Mouse (Mus musculus) frontal cortex, postnatal 36 days (tissue): ENCODE results near the gene Gmfg.

Experiments used
- DNase-seq, 2 experiments: peaks; one replicate each; pipeline ENCODE4 v3.0.0; 2022; ENCODE audit warnings: low spot score in 2 of 2

Gmfg gene

DNA sequence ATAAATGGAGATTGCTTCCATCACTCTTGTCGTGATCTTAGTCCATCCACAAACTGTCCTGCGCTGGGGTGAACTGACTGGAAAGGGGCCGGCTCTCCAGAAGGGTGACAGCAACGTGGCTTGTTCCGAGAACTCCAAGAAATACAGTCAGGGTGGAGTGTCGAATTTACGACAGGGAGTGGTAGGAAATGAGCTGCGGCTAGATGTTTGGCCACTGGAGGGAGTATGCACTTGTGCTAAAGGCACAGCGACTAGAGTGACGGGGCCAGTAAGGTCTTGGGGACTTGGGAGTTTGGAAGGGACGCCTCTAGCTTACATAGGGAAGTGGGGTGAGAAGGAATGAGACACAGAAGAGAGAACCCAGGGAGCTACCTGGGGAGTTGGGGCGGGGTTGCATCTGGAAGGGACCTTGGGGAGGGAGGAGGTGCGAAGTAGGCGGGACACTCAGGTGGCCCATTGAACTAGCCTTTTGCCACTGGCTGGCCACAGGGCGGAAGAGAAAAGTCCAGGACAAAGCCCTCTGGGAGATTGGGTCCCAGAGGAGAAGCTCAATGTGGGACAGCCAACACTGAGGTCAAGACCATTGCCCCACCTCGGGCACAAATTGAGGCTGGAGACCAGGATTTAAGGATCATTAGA lies at the start of gene Gmfg:
TSS of gene Gmfg (plus strand) at position 516 of the 639 bp plus-strand sequence.
- peak; percentile 79 for DNase-seq

DNA sequence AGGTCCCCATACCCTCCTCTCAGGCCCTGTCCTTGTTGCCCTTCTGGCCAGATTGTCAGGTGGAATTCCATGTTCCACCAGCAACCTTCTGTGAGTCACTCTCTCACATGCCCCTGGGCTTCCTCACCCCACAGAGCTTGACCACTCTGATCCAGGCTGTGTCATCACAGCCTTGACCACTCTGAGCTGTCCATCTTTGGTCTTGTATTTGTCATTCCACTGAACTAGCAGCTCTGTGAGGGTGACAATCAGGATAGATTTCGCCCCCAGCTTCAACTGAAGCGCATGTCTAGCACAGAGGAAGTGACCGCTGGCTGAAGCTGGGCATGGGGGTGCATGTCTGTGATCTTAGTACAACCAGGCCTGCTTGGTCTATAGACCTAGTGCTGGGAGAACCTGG lies 46.9 kb upstream of the Gmfg start:
- DNase-seq, result no peak

DNA sequence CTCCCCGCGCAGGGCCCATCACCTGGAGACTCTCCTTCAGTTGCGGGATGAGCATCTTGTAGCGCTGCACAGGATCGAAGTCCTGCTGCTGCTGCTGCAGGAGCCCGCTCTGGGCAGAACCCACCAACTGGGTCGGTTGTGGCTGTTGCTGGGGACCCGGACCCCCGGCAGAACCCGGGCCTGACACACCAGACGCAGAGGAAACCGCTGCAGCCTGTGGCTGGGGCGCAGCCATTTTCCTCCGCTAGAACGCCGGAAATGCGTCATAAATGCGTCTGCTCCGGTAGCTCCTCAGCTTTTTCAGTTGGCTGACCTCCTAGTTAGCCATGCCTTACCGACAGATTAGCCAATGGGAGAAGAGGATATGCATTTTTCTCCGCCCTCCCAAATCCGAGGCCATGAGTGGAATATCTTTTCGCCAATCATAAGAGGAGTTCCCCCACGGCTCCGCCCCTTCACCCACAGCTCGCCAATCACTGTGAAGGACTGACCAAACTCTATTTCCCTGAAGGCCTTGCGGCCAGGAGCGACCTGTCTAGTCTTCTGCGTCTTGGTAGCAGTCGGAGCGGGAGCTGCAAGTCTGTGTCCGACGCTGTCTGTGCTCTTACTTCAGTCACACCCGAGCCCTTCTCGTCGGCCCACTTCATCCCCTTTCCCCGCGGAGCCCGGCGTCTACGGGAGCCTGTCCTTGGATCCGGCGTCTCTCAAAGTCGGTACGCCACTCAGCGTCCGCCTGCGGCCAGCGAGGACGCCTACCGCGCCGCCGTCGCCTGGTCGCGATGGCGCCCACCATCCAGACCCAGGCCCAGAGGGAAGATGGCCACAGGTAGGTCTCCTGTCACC lies 44.6 kb upstream of the Gmfg start, which contains the start of the genes Med29 and Paf1:
TSS of gene Med29 (minus strand) at position 280 of the 843 bp plus-strand sequence.
TSS of gene Paf1 (plus strand) at position 523 of the 843 bp plus-strand sequence.
- DNase-seq, result peak; percentile 96 to 98

DNA sequence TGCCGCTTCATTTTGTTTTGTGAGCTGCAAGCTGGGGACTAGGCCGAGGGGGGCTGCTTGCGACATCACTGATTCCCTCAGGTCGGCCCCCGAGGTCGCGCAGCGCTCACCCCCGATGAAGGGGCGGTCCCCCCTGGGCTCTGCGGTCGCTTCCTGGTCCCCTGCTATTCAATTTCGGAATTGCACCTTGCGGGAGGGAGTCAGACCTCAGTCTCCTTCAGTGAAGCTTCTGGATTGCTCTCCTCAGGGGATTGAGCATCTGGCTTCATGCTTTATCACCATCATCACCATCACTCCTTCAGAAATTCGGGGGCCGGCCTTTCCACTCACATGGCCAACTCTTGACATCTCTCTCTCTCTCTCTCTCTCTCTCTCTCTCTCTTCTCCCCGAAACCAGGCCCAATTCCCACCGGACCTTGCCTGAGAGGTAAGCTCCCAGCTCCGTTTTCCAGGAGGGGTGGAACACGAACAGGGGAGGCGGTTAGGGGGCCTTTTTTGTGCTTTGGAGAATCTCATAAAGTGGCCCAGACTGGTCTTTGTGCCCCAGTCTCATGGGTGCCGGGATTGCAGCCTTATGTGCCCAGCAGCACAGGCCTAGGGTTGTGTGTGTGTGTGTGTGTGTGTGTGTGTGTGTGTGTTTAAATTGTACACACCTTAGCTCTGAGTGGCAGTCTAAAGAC lies 43.8 kb upstream of the Gmfg start:
- no peak for DNase-seq

DNA sequence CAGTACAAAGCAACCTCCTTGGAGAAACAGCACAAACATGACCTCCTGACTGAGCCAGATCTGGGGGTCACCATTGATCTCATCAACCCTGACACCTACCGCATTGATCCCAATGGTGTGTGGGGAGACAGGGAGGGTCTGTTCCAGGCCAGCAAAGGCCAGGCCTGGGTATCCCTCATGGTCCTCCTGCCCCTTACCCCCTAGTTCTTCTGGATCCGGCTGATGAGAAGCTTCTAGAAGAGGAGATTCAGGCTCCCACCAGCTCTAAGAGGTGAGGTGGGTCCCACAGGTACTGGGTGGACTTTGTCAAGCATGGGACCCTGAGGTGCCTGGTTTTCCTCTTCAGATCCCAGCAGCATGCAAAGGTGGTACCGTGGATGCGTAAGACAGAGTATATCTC lies 41.8 kb upstream of the Gmfg start:
- no peak for DNase-seq

DNA sequence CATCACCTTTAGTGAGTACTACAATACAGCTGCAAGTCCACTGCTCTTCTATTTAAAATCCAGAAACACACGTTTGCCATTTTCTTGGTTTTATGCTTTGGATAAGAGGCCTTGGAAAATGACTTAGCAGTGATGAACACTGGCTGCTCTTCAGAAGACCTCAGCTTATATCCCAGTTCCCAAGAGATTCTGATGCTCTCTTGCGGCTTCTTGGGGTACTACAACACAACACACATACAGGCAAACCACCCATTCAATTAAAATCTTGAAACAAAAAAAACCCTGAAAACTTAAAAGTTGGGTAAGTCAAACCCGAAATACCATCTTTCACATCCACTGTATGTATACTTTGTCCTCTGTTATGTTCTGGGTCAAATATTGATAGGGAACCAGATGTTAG lies 39.2 kb upstream of the Gmfg start:
- no peak for DNase-seq

DNA sequence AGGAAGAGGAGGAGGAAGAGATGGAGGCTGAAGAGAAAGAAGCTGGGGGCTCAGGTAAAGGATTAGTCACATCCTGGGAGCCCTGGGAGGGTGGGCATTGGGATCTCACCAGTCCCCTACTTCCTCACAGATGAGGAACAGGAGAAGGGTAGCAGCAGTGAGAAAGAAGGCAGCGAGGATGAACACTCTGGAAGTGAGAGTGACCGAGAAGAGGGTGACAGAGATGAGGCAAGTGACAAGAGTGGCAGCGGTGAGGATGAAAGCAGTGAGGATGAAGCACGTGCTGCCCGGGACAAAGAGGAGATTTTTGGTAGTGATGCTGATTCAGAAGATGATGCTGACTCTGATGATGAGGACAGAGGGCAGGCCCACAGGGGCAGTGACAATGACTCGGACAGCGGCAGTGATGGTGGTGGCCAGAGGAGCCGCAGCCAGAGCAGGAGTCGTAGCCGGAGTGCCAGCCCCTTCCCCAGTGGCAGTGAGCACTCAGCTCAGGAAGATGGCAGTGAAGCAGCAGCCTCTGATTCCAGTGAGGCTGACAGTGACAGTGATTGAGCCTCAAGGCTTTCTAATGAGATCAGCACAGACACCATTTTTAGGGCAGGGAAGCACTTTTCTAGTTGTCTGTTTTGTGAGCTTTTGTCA lies 38.4 kb upstream of the Gmfg start:
- DNase-seq, result no peak

DNA sequence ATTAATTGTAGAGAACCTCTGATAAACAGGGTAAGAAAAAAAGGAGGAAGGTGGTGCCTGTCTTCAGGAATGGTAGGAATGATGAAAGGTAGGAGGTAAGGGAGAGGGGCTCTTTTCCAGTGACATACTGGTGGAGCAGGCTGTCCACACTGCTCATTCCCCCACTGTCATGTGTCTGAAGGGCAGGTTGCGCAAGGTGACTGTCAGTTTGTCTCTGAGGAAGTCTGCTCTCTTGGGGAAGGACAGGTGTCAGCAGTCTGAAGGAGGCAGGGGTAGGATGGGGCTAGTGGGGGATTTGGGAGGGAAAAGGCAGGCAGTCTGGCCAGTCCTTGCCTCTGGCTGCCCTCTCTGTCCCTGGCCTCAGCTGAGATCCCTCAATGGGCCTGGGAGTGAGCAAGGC lies 36.2 kb upstream of the Gmfg start:
- no peak for DNase-seq

DNA sequence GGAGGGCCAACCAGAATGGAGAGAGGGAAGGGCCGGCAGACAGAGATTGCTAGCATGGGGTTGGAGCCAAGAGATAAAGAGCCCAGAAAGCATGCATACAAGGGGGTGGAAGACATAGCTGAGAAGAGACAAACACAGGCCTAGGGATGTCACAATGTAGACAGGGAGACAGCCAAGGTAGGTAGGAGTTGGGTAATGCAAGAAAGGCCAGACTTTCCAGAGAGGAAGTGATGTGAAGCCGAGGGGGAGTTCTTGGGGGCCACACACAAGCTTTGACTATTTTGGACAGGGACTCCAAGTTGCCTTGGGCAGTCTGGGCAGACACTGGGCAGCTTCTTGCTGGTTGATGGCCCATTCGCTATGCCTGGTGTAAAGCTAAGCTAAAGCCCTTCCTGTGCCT lies 35.3 kb upstream of the Gmfg start:
- DNase-seq, result no peak

DNA sequence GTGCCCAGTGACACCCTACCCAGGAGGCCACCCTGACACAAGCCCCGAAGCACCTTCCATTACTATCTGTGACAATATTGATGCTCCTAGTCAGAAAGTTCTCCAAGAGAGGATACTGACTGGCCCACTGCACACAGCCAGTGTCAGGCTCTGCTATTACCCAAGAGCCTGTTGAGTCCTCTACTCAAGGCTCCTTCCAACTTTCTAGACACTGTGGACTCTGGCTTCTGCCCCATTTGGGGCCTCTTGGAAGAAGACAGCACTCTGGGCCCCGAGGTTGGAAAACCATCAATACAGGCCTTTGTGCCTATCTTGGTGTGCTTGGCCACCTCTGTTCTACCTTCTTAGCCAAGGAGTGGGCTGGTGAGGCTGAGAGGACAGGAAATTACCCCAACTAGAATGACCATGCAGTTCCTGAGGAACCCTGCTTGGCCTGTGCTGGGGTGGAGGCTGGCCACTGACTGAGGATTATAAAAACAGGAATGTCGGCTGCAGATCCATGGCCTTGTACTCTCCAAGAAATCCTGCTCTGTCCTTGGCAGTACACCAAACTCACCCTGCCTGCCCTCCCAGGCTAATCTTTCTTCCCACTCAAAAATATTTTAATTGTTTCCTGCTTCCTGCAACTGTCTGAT lies 26.3 kb upstream of the Gmfg start:
- DNase-seq, result no peak

DNA sequence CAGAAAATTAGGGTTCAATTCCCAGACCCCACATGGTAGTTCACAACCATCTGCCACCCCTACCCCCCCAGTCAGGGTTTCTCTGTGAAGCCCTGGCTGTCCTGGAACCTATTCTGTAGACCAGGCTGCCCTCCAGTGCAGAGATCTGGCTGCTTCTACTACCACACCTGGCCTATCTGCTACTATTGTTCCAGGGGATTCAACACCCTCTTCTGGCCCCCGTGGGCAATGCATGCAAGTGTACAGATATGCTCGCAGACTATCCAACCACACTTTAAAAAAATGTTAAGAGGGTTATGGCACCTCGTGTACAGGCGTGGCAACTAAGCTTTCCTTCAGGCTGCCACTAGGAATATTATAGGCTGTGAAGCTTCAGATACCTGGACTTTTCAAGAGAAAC lies 24.4 kb upstream of the Gmfg start:
- no peak for DNase-seq

DNA sequence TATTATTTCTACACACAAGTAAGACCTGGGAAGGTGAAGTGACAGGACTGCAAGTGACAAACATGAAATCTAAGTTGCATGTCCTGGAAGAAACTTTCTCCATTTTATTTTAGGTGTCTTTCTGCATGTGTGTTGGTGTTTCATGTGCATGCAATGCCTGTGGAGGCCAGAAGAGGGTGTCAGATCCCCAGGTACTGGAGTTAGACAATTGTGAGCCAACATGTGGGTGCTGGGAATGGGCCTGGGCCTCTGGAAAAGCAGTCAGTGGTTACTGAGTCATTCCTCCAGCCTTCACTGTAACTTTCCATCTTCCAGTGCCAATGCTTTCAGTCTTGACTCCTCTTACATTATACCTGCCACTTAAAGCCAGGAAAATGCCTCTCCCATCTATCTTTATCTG lies 19.9 kb upstream of the Gmfg start:
- DNase-seq, result no peak

DNA sequence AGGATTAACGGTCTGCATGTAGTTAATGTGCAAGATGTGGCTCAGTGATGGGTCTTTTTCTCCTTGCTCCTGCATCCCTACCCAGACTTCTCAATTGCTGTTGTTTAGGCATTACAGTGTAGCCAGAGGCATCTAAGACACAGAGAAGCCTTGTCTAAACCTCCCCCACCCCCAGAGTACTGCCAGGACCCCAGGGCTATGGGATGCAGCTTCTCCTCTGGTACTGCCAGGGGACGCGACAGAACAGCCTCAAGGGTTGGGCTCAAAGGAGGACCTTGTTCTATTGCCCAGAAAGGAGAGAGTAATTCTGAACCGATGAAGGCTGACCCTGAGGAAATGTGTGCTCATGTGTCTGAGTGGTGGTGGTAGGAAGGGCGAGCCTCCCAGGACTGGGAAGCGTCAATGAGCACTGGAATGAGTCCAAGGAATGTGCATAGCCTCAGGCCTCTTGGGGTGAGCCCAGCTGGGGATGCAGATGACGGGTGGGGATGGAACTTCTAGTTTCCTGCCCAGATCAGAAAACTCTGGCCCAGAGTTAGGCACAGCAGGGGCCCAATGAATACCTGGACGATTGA lies 19.1 kb upstream of the Gmfg start:
- peak in 1 of 2 experiments; percentile 23 for DNase-seq

DNA sequence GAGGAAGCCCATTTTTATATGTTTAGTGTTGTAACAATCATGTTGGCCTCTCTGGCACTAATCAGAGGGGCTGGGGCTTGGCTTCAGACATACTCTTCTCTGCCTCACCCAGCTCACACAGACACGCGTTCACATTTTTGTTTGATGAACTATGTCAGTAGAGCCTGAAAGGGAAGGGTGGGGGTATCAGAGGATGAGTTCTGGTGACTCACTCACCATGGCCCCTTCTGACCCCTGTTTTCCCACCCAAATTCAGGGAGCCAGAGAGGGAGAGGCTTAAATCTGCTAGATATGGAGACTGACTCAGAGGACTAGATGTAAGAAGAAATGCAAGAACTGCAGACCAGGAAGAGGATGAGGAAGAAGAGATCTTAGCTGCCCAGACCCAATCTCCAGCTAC lies 17.8 kb upstream of the Gmfg start:
- no peak for DNase-seq

DNA sequence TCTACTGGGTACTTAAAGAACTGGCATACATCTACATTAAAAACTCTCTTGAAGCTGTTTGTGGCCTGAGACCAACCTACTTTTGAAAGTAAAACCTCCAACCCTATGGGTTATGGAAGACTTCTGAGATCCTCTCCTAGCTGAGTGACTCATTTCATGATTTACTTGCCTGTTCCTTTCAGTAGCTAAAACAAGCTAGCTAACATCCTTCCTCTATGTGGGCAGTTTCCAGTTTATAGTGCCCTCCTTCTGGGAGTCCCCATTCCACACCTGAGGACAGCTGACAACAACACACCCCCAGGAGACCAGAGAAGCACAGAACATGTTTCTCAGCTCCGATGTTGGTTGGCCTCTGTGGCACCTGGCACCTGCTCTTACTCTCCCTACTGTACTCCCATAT lies 14.2 kb upstream of the Gmfg start:
- DNase-seq, result no peak

DNA sequence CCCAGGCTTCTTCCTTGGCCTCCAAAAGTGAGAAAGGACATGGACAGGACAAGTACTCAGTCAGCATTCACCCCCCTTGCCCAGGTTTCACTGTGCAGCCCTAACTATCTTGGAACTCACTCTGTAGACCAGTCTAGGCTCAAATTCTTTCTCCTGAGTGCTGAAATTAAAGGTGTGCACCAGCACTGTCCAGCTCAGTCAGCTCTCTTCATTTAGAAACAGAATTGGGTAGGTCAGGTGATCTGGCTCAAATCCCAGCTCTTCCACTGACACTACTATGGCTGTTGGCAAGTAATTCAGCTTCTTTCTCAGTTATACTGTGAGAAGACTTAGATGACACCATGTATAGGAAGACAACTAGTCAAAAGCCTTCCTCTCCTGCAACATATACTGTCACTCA lies 9.5 kb upstream of the Gmfg start:
- no peak for DNase-seq

DNA sequence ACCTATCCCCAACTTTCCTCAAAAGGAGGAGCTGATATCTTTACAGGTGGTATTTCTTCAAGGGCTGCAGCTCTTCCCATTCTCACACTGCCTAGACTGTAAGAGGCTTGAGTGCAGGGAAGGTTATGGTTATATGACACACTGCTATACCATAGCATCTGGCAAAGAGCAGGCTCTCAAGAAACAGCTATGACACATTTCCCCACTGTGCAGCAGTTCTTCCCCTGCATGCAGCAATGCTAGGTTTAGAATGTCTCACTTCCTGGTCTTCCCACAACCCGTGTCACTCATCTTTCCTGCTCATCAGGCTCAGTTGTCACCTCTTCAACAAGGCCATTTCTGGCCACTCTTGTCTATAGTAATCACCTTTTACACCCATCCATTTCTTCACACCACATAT lies 6.7 kb upstream of the Gmfg start:
- no peak for DNase-seq

DNA sequence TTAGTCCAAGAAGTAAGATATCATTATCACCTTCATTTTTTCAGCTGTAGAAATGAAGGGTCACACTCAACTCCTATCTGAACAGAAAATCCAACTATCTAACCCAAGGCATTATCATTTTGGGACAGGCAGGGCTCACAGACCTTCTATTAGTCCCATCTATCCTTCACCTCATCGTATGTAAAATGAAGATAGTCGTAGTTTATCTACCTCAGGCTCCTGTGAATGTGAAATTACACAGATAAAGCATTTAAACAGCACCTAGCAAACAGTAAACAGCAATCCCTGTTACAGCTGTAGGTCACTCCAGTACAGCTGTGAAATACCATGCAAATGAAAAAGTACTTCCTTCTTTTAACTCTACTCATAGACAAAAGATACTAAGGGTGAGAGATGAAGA lies 5.0 kb upstream of the Gmfg start:
- no peak for DNase-seq

DNA sequence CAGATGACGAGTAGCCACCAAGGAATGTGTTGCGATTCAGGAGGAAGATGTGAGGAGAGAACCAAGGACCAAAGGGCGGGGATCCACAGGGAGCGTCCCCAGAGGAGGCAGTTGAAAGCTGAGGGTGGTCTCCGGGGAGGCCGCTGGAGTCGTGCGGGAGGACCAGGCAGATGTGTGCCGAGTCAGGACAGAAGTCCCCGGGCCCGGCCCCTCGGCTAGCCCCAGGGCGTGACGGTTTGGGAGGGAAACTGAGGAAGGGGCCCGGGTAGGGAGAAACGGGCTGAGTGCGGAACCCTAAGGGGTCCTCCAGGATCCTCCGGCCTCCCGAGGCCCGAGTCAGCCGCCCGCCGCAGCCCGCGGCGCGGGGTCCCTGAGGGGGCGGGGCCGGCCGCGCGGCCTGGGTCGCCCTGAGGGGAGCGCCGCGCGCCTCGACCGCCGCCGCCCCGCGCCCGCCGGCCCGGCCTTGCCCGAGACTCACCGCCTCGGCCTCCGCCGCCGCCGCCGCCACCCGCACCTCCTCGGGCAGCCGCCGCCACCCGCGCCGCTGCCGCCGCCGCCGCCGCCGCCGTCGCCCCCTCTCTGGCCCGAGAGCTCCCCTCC lies 1.5 kb upstream of the Gmfg start:
- DNase-seq, result no peak

DNA sequence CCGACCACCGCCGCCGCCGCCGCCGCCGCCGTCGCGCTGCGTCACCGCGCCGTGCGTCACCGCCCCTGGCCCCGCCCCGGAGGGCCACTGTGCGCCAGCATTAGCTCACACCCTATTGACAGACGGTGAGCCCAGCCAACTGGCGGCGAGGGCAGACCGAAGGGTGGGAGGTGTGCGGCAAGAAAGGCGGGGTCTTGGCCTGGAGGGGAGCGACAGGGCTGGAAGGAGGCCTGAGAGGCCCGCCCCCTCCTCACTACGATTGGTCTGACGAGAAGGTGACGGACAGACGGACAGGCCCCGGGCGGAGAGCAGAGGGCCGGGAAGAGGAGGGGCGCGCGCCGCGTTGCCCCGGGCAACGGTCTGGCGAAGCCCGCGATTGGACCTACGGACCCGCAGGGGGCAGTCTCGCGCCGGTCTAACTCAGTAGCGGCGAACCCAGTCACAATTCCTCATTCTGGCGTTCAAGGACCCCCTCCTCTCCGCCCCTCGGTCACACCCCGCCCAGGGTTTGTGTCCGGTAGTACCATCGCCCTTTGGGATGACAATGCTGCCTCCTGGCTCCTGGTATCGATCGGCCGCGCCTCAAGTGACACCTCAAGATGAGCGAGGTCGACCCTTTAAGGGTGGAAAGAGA lies 859 bp upstream of the Gmfg start:
- DNase-seq, result peak; percentile 99 to 100

DNA sequence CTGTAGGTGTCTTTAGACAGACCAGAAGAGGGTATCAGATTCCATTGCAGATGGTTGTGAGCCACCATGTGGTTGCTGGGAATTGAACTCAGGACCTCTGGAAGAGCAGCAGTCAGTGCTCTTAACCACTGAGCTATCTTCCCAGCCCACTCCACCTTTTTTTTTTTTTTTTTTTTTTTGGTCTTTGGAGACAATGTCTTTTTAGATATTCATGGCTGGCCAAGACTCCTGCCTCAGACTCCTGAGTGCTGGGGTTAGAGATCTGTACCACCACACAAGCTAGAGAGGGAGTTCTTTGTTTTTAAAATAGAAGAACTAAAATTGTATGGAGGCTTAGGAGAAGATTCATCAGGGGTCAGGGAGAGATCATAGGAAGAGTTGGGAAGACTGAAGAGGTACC lies 717 bp downstream of the Gmfg start:
- no peak for DNase-seq
